Mouse (Mus musculus) 416B (cell line): Measurements from ENCODE around the gene Rere.

ENCODE experiments used
- DNase-seq: peaks from one replicate; pipeline ENCODE4 v3.0.0; 2011; ENCODE audit warnings: low read depth

Rere gene

GRCm38 (mm10) chr4:150281018-150281761 is at the start of gene Rere:
Rere (plus strand) TSS chr4:150281646.
- peak; percentile 96 for DNase-seq

DNA sequence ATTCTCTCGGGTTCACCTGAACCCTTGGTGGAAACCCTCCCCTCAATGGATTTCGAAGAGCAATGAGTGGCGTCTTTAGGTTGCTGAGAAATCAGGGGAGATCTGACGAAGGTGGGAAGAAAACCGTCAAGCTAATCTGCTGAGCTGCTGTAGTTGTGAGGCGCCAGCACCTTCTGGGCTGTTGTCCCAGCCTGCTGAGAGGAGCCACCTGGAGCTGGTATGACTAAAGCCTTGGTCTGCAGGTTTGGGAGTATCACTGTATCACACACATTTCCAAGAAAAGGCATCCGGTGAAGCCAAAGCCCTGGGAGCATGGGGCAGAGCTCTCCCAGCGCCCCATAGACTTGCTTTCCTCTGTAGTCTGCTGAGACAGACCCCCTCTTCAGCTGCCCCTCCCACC is 49.6 kb upstream of the Rere start:
- DNase-seq, result no peak

- no peak for DNase-seq
Measured at GRCm38 (mm10) chr4:150234599-150235327, 46.7 kb upstream of the Rere start.

- no peak for DNase-seq
Measured at GRCm38 (mm10) chr4:150235585-150235984, 45.9 kb upstream of the Rere start.

GRCm38 (mm10) chr4:150236031-150236430 is 45.4 kb upstream of the Rere start:
- peak; percentile 71 for DNase-seq

GRCm38 (mm10) chr4:150236521-150237481 is 44.6 kb upstream of the Rere start, which contains the start of gene Eno1:
Eno1 (plus strand) TSS chr4:150236721.
- DNase-seq, result peak; percentile 99

DNA sequence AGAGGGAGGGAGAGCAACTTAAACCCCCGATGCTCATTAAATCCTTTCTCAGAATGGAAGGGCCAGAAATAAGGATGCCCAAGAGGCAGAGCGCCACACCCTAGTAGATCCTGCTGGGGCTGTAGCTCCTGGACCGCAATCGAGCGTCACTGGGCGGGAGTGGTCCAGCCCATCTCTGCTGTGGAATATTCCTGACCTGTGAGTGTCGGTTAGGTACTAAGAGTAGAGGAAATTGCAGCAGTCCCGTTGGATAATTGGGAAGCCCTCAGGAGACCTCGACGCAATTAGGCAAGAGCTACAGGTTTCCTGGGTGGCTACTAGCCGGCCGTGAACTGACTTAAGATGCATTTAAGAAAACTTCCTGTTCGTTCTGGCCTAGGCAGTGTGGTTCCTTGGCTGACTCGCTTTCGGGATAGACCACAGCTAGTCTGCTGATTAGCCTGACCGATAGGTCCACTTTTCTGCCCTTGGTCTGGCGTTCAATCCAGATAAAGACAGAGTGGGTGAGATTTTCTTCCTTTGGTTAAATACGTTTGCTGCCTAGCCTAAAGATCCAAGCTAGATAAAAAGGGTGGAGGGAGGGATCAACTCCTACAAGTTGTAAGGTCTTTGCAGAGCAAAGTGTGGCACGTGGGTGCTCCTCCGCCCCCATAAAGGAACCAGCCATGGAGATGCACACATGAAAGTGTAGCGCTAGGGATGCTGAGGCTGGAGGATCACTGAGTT is 43.6 kb upstream of the Rere start:
- DNase-seq, result peak; percentile 62

GRCm38 (mm10) chr4:150238433-150239086 is 42.9 kb upstream of the Rere start:
- DNase-seq, result peak; percentile 69

DNA sequence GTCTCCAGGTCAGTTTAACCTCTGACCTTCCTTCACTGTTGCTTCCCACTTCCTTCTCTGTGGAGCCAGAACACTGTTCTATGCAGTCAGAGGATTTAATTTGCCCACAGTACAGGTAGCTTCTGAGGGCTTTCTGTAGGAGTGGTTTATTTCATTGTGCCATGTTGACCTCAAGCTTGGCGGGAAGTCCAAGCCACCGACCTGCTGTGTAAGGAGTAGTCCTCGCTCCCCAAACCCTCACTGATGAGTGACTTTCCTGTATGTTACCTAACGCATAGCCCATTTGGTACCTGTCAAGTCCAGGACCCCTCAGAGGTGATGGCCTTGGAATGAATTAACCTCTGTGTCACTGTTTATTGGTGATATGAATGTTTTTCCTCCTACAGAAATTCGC is 42.4 kb upstream of the Rere start:
- DNase-seq, result no peak

DNA sequence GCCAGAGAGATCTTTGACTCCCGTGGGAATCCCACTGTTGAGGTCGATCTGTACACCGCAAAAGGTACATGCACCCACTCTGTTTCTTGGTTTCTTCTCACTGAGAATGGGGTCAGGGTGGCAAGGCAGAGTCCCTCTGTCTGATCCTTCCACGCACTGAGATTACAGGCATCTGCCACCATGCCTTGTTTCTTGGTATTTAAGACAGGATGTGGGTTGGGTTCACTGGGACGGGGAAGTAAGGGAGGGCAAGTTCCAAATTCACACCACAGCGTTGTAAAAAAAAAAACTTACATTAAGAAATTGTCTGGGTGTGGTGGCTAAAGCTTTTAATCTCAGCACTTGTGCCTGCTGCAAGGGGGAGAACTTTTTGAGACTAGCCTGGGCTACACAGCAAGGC is 41.9 kb upstream of the Rere start:
- DNase-seq, result no peak

- DNase-seq, result peak; percentile 98
Measured at GRCm38 (mm10) chr4:150239951-150240368, 41.5 kb upstream of the Rere start.

GRCm38 (mm10) chr4:150240381-150240886 is 41.0 kb upstream of the Rere start:
- no peak for DNase-seq

DNA sequence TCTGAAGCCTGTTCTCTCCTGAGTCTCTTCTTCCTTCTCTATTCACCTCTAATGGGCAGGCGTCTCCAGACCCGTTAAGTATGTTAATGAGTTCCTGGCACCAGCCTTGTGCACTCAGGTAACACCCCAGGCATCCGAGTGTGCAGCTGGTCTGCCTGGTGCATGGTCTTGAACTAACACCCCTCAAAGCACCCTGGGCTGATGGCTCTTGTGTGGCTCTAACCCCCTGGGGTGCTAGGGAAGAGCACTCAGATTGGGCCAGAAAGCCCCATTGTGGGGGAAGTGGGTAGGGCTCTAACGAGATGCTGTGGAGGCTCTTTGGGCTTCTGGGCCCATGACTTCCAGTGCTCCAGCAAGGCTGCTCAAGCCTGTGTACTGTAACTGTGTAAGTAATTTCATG is 39.7 kb upstream of the Rere start:
- DNase-seq, result no peak

GRCm38 (mm10) chr4:150242745-150243144 is 38.7 kb upstream of the Rere start:
- DNase-seq, result peak; percentile 86

DNA sequence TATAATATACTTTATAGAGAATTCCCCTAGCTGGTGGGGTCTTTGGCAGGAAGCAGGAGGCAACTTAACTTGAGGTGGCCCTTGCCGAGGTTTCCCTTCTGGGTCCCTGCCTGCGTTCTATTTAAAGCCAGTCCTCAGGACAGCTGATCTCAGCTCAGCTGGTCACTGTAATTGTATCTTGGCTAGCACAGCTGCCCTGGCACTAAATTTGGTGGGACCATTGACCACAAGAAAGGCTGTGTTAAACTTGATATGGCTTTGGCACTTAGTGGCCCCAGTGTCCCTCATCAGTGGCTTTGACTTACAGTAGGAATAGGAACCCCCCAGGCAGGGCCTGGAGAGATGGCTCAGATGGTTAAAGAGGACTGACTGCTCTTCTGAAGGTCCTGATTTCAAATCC is 35.6 kb upstream of the Rere start:
- no peak for DNase-seq

GRCm38 (mm10) chr4:150248009-150248408 is 33.4 kb upstream of the Rere start:
- DNase-seq, result peak; percentile 68

- DNase-seq, result no peak
Measured at GRCm38 (mm10) chr4:150248917-150249316, 32.5 kb upstream of the Rere start.

DNA sequence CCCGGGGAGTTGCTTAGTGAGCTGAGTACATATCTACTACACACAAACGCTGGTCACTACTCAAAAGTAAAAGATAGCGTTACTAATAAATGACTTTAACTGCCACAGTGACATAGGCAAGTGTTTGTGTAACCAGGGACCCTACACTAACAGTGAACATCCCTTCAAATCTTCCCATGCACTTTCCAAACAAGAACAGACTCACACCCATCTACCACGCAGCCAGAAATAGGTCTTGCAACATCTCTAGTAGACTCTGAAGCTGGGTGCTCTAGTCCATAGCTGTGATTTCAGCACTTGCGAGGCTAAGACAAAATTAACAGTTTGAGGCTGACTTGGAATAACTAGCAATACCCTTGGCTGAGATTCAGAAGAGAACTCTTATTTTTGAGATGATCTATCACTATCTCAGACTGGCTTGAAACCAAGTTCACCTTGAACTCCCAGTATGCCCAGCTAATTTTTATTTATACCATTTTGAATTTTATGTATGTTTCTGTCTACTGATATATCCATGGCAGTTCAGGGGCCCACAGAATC is 31.6 kb upstream of the Rere start:
- peak; percentile 55 for DNase-seq

- peak; percentile 59 for DNase-seq
Measured at GRCm38 (mm10) chr4:150250549-150251422, 30.7 kb upstream of the Rere start.
